Mouse (Mus musculus) forelimb bud, embryonic 11.5 days (tissue): ENCODE results near the gene Gm9048.
"Not testable (repeated sequence)": the region's sequence is repeated elsewhere in the genome, so short reads cannot be mapped to it uniquely, and the experiment has no call there.

Experiments
- DNase-seq: peaks from one replicate; pipeline ENCODE4 v3.0.0-alpha.2; 2012; ENCODE audit warnings: low read depth, low spot score

The Gm9048 gene

GRCm38 (mm10) chr10:118348579-118348978 lies at the start of gene Gm9048:
Gene Gm9048, minus strand, starts transcription at chr10:118348679.
- DNase-seq, result not testable (repeated sequence)

GRCm38 (mm10) chr10:118370443-118370842 lies 22.0 kb upstream of the Gm9048 start:
- DNase-seq, result peak; percentile 82

GRCm38 (mm10) chr10:118369518-118369917 lies 21.0 kb upstream of the Gm9048 start:
- no peak for DNase-seq

GRCm38 (mm10) chr10:118354005-118354404 lies 5.5 kb upstream of the Gm9048 start, which contains the start of gene Gm9049:
Gene Gm9049, minus strand, starts transcription at chr10:118354105.
- DNase-seq, result not testable (repeated sequence)

GRCm38 (mm10) chr10:118343155-118343554 lies 5.3 kb downstream of the Gm9048 start, which contains the start of gene Gm9046:
Gene Gm9046, minus strand, starts transcription at chr10:118343255.
- DNase-seq, result not testable (repeated sequence)

- not testable (repeated sequence) for DNase-seq
Measured at GRCm38 (mm10) chr10:118337731-118338130, 10.7 kb downstream of the Gm9048 start, which contains the start of gene Gm9045. Gene Gm9045, minus strand, starts transcription at chr10:118337831.

- not testable (repeated sequence) for DNase-seq
Measured at GRCm38 (mm10) chr10:118332308-118332707, 16.2 kb downstream of the Gm9048 start, which contains the start of gene Gm9044. Gene Gm9044, minus strand, starts transcription at chr10:118332408.

- DNase-seq, result not testable (repeated sequence)
Measured at GRCm38 (mm10) chr10:118326869-118327268, 21.6 kb downstream of the Gm9048 start, which contains the start of gene Gm9040. Gene Gm9040, minus strand, starts transcription at chr10:118326969.

- DNase-seq, result no peak
Measured at GRCm38 (mm10) chr10:118319024-118319423, 29.5 kb downstream of the Gm9048 start.

- DNase-seq, result not testable (repeated sequence)
Measured at GRCm38 (mm10) chr10:118302133-118302532, 46.3 kb downstream of the Gm9048 start.
